Mouse (Mus musculus) liver, embryonic 15.5 days (tissue): ENCODE data around the gene Pbld1. TPM values are rescaled to one million over a fixed set of nuclear protein-coding genes. Genes with fewer than 3 reads are reported as not detected.
A peak's percentile ranks its signal among the peaks of the same experiment; 100 is the strongest.

Experiments
- ATAC-seq: fragments of 200-750 bp; cut with Nextera tagmentation; 2 replicates; pipeline ENCODE4 v1.8.0; 2017; ENCODE audit warnings: moderate number of reproducible peaks, mild to moderate bottlenecking, moderate library complexity; ENCODE audit not compliant: insufficient read depth
- H3K27ac ChIP-seq: fragments of 300-500 bp; sonication (generic); replicated peaks from 2 replicates; pipeline ENCODE4 v1.5.1; 2015; ENCODE audit warnings: mild to moderate bottlenecking, inconsistent platforms
- H3K27me3 ChIP-seq: fragments of 300-500 bp; sonication (generic); 2 replicates; pipeline ENCODE4 v1.6.1; 2015; ENCODE audit warnings: mild to moderate bottlenecking, inconsistent platforms
- H3K36me3 ChIP-seq: fragments of 300-500 bp; sonication (generic); replicated peaks from 2 replicates; pipeline ENCODE4 v1.6.1; 2015; ENCODE audit warnings: moderate library complexity, mild to moderate bottlenecking, inconsistent platforms
- H3K4me1 ChIP-seq: fragments of 300-500 bp; sonication (generic); replicated peaks from 2 replicates; pipeline ENCODE4 v1.6.1; 2015; ENCODE audit warnings: inconsistent platforms
- H3K4me2 ChIP-seq: fragments of 300-500 bp; sonication (generic); 2 replicates; pipeline ENCODE4 v1.6.1; 2015; ENCODE audit warnings: moderate library complexity, mild to moderate bottlenecking, inconsistent platforms
- H3K4me3 ChIP-seq: fragments of 300-500 bp; sonication (generic); replicated peaks from 2 replicates; pipeline ENCODE4 v1.5.1; 2015; ENCODE audit warnings: mild to moderate bottlenecking, inconsistent platforms
- H3K9ac ChIP-seq: fragments of 300-500 bp; sonication (generic); 2 replicates; pipeline ENCODE4 v1.6.1; 2015; ENCODE audit warnings: moderate library complexity, mild to moderate bottlenecking, inconsistent platforms
- H3K9me3 ChIP-seq: fragments of 300-500 bp; sonication (generic); replicated peaks from 2 replicates; pipeline ENCODE4 v1.6.1; 2016; ENCODE audit warnings: inconsistent platforms
- WGBS: fragments of 180-500 bp; shearing (Covaris S2); methylation state at CpG from one replicate; pipeline ENCODE4 v1.1.7; 2015; ENCODE audit warnings: mixed read lengths; ENCODE audit not compliant: insufficient replicate concordance; 5-methylcytosine and 5-hydroxymethylcytosine counted together
- polyA plus RNA-seq: library from polyadenylated mRNA; unstranded; fragments of >200 nt; fragmentation: Nextera tagmentation; extraction: Ambion mirVana; gene quantifications from 2 replicates; pipeline ENCODE4 v1.2.1, GENCODE M21; 2015

Gene Pbld1
- polyA plus RNA-seq: 17.9 and 27.8 TPM in 2 replicates

GRCm38 (mm10) chr10:63059862-63060261 lies at the start of gene Pbld1:
Pbld1 (plus strand) TSS chr10:63060162.
- Histone ChIP-seq H3K27ac (peak within 1 kb of the TSS; percentile 77), H3K4me1 (peaks cover 6% of the 10 kb centered on the region; the same call in 1 of the 2 replicates), H3K36me3 (no peaks in the 10 kb centered on the region), H3K4me2 (no peak within 1 kb of the TSS), H3K4me3 (no peak within 1 kb of the TSS), H3K27me3 (no peaks in the 10 kb centered on the region), H3K9me3 (no peaks in the 10 kb centered on the region), H3K9ac (no peak within 1 kb of the TSS)
- no peak for ATAC-seq
- WGBS: 51% methylated on average over 2 of the region's 2 CpGs

GRCm38 (mm10) chr10:63010268-63010667 lies 49.7 kb upstream of the Pbld1 start:
- peaks cover 54% of the 10 kb centered on the region for H3K36me3 ChIP-seq
- no peak for ATAC-seq
- WGBS: 31% methylated on average over 4 of the region's 4 CpGs
- H3K27ac ChIP-seq: no peak overlapping the region
- H3K9ac ChIP-seq: no peak overlapping the region
- H3K4me3 ChIP-seq: no peak overlapping the region
- no peak overlapping the region for H3K4me2 ChIP-seq
- H3K4me1 ChIP-seq: peaks cover 5% of the 10 kb centered on the region; the same call in 1 of the 2 replicates
- no peaks in the 10 kb centered on the region for H3K27me3 ChIP-seq
- no peaks in the 10 kb centered on the region for H3K9me3 ChIP-seq

DNA sequence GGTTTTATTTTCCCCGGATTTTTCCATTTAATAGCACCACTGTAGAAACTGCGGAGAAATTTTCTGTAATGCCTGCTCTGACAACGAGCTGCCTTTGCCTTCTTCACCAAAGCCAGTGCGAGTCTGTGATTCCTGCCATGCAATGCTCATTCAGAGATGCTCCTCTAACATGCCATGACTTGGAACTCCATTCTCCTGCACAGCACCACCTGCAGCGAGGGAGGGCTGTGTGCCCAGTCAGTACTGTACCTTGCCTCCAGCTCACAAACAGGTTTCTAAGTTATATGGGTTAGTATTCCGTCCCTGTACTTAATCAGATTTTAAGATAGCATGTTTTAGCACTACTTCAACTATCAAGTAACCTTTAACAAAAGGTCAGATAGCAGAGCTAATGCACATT lies 48.4 kb upstream of the Pbld1 start:
- H3K27me3 ChIP-seq: no peaks in the 10 kb centered on the region
- H3K36me3 ChIP-seq: peaks cover 66% of the 10 kb centered on the region
- no peak overlapping the region for H3K9ac ChIP-seq
- no peak for ATAC-seq
- no peak overlapping the region for H3K27ac ChIP-seq
- peaks cover 5% of the 10 kb centered on the region; the same call in 1 of the 2 replicates for H3K4me1 ChIP-seq
- H3K9me3 ChIP-seq: no peaks in the 10 kb centered on the region
- 80% methylated on average over 6 of the region's 6 CpGs for WGBS
- no peak overlapping the region for H3K4me2 ChIP-seq
- no peak overlapping the region for H3K4me3 ChIP-seq

GRCm38 (mm10) chr10:63013476-63013875 lies 46.5 kb upstream of the Pbld1 start:
- H3K27ac ChIP-seq: no peak overlapping the region
- ATAC-seq: no peak
- H3K27me3 ChIP-seq: no peaks in the 10 kb centered on the region
- peaks cover 80% of the 10 kb centered on the region for H3K36me3 ChIP-seq
- WGBS: 40% methylated on average over 3 of the region's 3 CpGs
- H3K4me2 ChIP-seq: no peak overlapping the region
- no peak overlapping the region for H3K4me3 ChIP-seq
- peaks cover 5% of the 10 kb centered on the region; the same call in 1 of the 2 replicates for H3K4me1 ChIP-seq
- no peak overlapping the region for H3K9ac ChIP-seq
- H3K9me3 ChIP-seq: no peaks in the 10 kb centered on the region

GRCm38 (mm10) chr10:63014168-63014567 lies 45.8 kb upstream of the Pbld1 start:
- Histone ChIP-seq H3K4me3 (no peak overlapping the region), H3K9ac (no peak overlapping the region), H3K9me3 (no peaks in the 10 kb centered on the region), H3K27me3 (no peaks in the 10 kb centered on the region), H3K4me2 (no peak overlapping the region), H3K4me1 (peaks cover 5% of the 10 kb centered on the region; the same call in 1 of the 2 replicates), H3K27ac (no peak overlapping the region), H3K36me3 (peaks cover 79% of the 10 kb centered on the region)
- WGBS: 86% methylated on average over 9 of the region's 9 CpGs
- ATAC-seq: no peak

- ATAC-seq: no peak
Observed at GRCm38 (mm10) chr10:63019304-63019703, 40.7 kb upstream of the Pbld1 start.

GRCm38 (mm10) chr10:63021702-63022101 lies 38.3 kb upstream of the Pbld1 start:
- Histone ChIP-seq H3K27me3 (no peaks in the 10 kb centered on the region), H3K4me1 (peaks cover 40% of the 10 kb centered on the region), H3K27ac (no peak overlapping the region), H3K36me3 (peaks cover 15% of the 10 kb centered on the region), H3K9ac (peak overlapping the region; percentile 97; the same call in 1 of the 2 replicates), H3K4me3 (peak overlapping the region; percentile 97), H3K9me3 (no peaks in the 10 kb centered on the region), H3K4me2 (peak overlapping the region; percentile 93)
- no peak for ATAC-seq
- WGBS: 17% methylated on average over 4 of the region's 4 CpGs

More at GRCm38 (mm10) chr10:63019304-63019703, 40.7 kb upstream of the Pbld1 start:
- Histone ChIP-seq H3K27ac (no peak overlapping the region), H3K4me2 (no peak overlapping the region), H3K27me3 (no peaks in the 10 kb centered on the region), H3K4me1 (peaks cover 26% of the 10 kb centered on the region), H3K4me3 (no peak overlapping the region), H3K9ac (no peak overlapping the region), H3K36me3 (peaks cover 34% of the 10 kb centered on the region), H3K9me3 (no peaks in the 10 kb centered on the region)
- WGBS: 88% methylated on average over 6 of the region's 6 CpGs

DNA sequence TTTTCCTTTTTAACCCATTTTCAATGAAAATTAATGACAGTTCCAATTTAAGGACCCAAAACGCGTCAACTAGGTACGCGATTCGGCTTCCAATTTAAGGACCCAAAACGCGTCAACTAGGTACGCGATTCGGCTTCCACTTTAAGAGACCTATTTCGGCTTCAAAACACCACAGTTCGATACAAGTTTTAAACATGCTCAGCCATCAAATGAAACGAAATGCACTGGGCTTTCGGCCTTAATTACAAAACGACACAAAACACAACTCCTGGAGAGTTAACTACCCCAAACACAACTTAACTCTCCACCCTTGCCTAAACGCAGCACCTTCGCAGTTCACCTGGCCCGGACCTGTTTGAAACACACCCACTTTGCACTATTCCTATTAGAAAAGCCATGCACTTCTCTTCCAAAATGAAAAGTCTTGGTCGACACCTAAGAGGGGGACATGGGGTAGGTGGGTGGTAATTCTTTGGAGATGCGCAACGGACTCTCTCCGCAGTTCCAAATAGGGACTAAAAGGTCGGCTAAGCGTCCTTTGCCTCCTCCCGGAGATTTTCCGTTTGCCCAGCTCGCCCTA lies 37.3 kb upstream of the Pbld1 start:
- ATAC-seq: no peak
- H3K27ac ChIP-seq: peak overlapping the region; percentile 97
- under 1% methylated on average over 27 of the region's 27 CpGs for WGBS

GRCm38 (mm10) chr10:63023121-63023748 lies 36.7 kb upstream of the Pbld1 start:
- Histone ChIP-seq H3K36me3 (0 out of 2 replicates have a peak, but pooled peaks cover 2% of the 10 kb centered on the region), H3K4me1 (peaks cover 40% of the 10 kb centered on the region), H3K9me3 (no peaks in the 10 kb centered on the region), H3K4me2 (peak overlapping the region; percentile 93), H3K9ac (peak overlapping the region; percentile 97), H3K27ac (peak overlapping the region; percentile 97), H3K4me3 (peak overlapping the region; percentile 97), H3K27me3 (no peaks in the 10 kb centered on the region)
- peak; percentile 27 for ATAC-seq
- WGBS: under 1% methylated on average over 68 of the region's 68 CpGs

More for the DNA sequence above, 37.3 kb upstream of the Pbld1 start:
- peak overlapping the region; percentile 93 for H3K4me2 ChIP-seq
- H3K4me3 ChIP-seq: peak overlapping the region; percentile 97
- peaks cover 40% of the 10 kb centered on the region for H3K4me1 ChIP-seq
- H3K27me3 ChIP-seq: no peaks in the 10 kb centered on the region
- H3K9me3 ChIP-seq: no peaks in the 10 kb centered on the region
- peaks cover 7% of the 10 kb centered on the region for H3K36me3 ChIP-seq
- H3K9ac ChIP-seq: peak overlapping the region; percentile 97

GRCm38 (mm10) chr10:63023749-63024579 lies 36.0 kb upstream of the Pbld1 start, which contains the start of the genes Hnrnph3 and Pbld2:
Hnrnph3 (minus strand) TSS chr10:63024217.
Pbld2 (plus strand) TSS chr10:63024315.
- WGBS: under 1% methylated on average over 69 of the region's 69 CpGs

GRCm38 (mm10) chr10:63024580-63024910 lies 35.4 kb upstream of the Pbld1 start:
- ATAC-seq: no peak
- no peaks in the 10 kb centered on the region for H3K9me3 ChIP-seq
- 0% methylated on average over 8 of the region's 8 CpGs for WGBS
- H3K4me2 ChIP-seq: peak overlapping the region; percentile 93
- peak overlapping the region; percentile 97 for H3K4me3 ChIP-seq
- no peaks in the 10 kb centered on the region for H3K27me3 ChIP-seq
- peak overlapping the region; percentile 97 for H3K27ac ChIP-seq
- H3K9ac ChIP-seq: peak overlapping the region; percentile 97
- H3K36me3 ChIP-seq: no peaks in the 10 kb centered on the region
- H3K4me1 ChIP-seq: peaks cover 40% of the 10 kb centered on the region

More at GRCm38 (mm10) chr10:63023749-63024579, 36.0 kb upstream of the Pbld1 start, which contains the start of the genes Hnrnph3 and Pbld2:
- H3K36me3 ChIP-seq: no peaks in the 10 kb centered on the region
- peak; percentile 92 for ATAC-seq
- H3K4me2 ChIP-seq: peak within 1 kb of the TSS; percentile 93
- peak within 1 kb of the TSS; percentile 97 for H3K9ac ChIP-seq
- no peaks in the 10 kb centered on the region for H3K27me3 ChIP-seq
- H3K4me1 ChIP-seq: peaks cover 40% of the 10 kb centered on the region
- peak within 1 kb of the TSS; percentile 97 for H3K27ac ChIP-seq
- no peaks in the 10 kb centered on the region for H3K9me3 ChIP-seq
- peak within 1 kb of the TSS; percentile 97 for H3K4me3 ChIP-seq
